Mouse (Mus musculus) intestine, embryonic 16.5 days (tissue): ENCODE measurements around the gene Faf1. TPM values are rescaled to one million over a fixed set of nuclear protein-coding genes. Genes with fewer than 3 reads are reported as not detected.

Experiments used
- ATAC-seq: fragments of 200-750 bp; cut with Nextera tagmentation; 2 replicates; pipeline ENCODE4 v1.8.0; 2017; ENCODE audit warnings: moderate TSS enrichment, moderate library complexity
- H3K27ac ChIP-seq: fragments of 300-500 bp; sonication (generic); 2 replicates; pipeline ENCODE4 v1.5.1; 2014; ENCODE audit warnings: mild to moderate bottlenecking, low read length
- H3K27me3 ChIP-seq: fragments of 300-500 bp; sonication (generic); replicated peaks from 2 replicates; pipeline ENCODE4 v1.6.1; 2014; ENCODE audit warnings: low read length, control low read depth, mixed read lengths; ENCODE audit not compliant: control insufficient read depth, insufficient read depth
- H3K36me3 ChIP-seq: fragments of 300-500 bp; sonication (generic); 2 replicates; pipeline ENCODE4 v1.6.1; 2014; ENCODE audit warnings: low read length, control low read depth; ENCODE audit not compliant: control insufficient read depth, insufficient read depth
- H3K4me1 ChIP-seq: fragments of 300-500 bp; sonication (generic); 2 replicates; pipeline ENCODE4 v1.6.1; 2014; ENCODE audit warnings: low read length, control low read depth, mixed read lengths; ENCODE audit not compliant: control insufficient read depth, insufficient read depth
- H3K4me2 ChIP-seq: fragments of 300-500 bp; sonication (generic); 2 replicates; pipeline ENCODE4 v1.6.1; 2014; ENCODE audit warnings: low read depth, low read length, control low read depth
- H3K4me3 ChIP-seq: fragments of 300-500 bp; sonication (generic); 2 replicates; pipeline ENCODE4 v1.5.1; 2014; ENCODE audit warnings: mild to moderate bottlenecking, low read length
- H3K9ac ChIP-seq: fragments of 300-500 bp; sonication (generic); 2 replicates; pipeline ENCODE4 v1.6.1; 2014; ENCODE audit warnings: low read depth, low read length
- H3K9me3 ChIP-seq: fragments of 300-500 bp; sonication (generic); 2 replicates; pipeline ENCODE4 v1.6.1; 2016; ENCODE audit warnings: low read length, control low read depth; ENCODE audit not compliant: control insufficient read depth
- whole genome bisulfite sequencing: fragments of 180-500 bp; shearing (Covaris S2); extraction: QIAGEN DNeasy Blood & Tissue Kit; methylation state at CpG from one replicate; pipeline ENCODE4 v1.1.7; 2014; 5-methylcytosine and 5-hydroxymethylcytosine counted together
- polyA plus RNA-seq: library from polyadenylated mRNA; unstranded; fragments of >200 nt; fragmentation: Nextera tagmentation; extraction: Ambion mirVana; gene quantifications from 2 replicates; pipeline ENCODE4 v1.2.1, GENCODE M21; 2015

The Faf1 gene
- polyA plus RNA-seq, 1 experiment from 2014 or later, result 12.2 TPM

- H3K9ac ChIP-seq, result no peak overlapping the region
- no peaks in the 10 kb centered on the region for H3K9me3 ChIP-seq
- H3K27ac ChIP-seq, result no peak overlapping the region
- peaks cover 2% of the 10 kb centered on the region; the same call in 1 of the 2 replicates for H3K36me3 ChIP-seq
- 95% methylated on average over 3 of the region's 3 CpGs for WGBS
- no peak for ATAC-seq
- H3K27me3 ChIP-seq, result no peaks in the 10 kb centered on the region
- H3K4me1 ChIP-seq, result no peaks in the 10 kb centered on the region
- H3K4me3 ChIP-seq, result no peak overlapping the region
- no peak overlapping the region for H3K4me2 ChIP-seq
Observed at GRCm38 (mm10) chr4:109904487-109904886, 228.1 kb downstream of the Faf1 start.

GRCm38 (mm10) chr4:109929058-109929457 is 252.7 kb downstream of the Faf1 start:
- ATAC-seq, result no peak
- Histone ChIP-seq H3K9ac (no peak overlapping the region), H3K4me3 (no peak overlapping the region), H3K9me3 (no peaks in the 10 kb centered on the region), H3K4me1 (no peaks in the 10 kb centered on the region), H3K4me2 (no peak overlapping the region), H3K27ac (no peak overlapping the region), H3K27me3 (no peaks in the 10 kb centered on the region), H3K36me3 (0 out of 2 replicates have a peak, but pooled peaks cover 3% of the 10 kb centered on the region)
- WGBS, result 94% methylated on average over 1 of the region's 1 CpGs

- 100% methylated on average over 1 of the region's 1 CpGs for WGBS
- Histone ChIP-seq H3K27ac (no peak overlapping the region), H3K4me3 (no peak overlapping the region), H3K9me3 (no peaks in the 10 kb centered on the region), H3K9ac (no peak overlapping the region), H3K4me2 (no peak overlapping the region), H3K4me1 (no peaks in the 10 kb centered on the region), H3K36me3 (0 out of 2 replicates have a peak, but pooled peaks cover 3% of the 10 kb centered on the region), H3K27me3 (no peaks in the 10 kb centered on the region)
- no peak for ATAC-seq
Observed at GRCm38 (mm10) chr4:109930445-109930844, 254.1 kb downstream of the Faf1 start.

DNA sequence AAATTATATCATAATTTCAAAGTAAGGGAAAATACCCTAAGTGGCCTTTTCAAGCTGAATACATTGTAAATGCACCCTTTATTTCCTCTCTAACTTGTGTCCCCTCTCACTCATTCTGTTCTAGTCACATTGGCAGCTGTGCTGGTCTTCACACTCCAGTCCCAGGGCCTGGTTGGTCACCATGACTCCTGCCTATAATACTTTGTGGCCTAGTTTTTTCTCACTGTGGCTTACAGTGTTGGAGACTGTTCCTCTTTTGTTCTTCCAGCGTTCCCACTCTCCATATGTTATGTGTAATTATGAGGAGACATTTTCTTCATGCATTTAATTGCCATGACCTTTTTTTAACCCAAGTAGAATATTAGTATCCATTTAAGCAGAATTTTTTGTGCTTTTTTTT is 254.5 kb downstream of the Faf1 start:
- 93% methylated on average over 1 of the region's 1 CpGs for WGBS

GRCm38 (mm10) chr4:109936557-109936956 is 260.2 kb downstream of the Faf1 start:
- 92% methylated on average over 3 of the region's 3 CpGs for WGBS
- H3K36me3 ChIP-seq, result no peaks in the 10 kb centered on the region
- H3K4me3 ChIP-seq, result no peak overlapping the region
- no peaks in the 10 kb centered on the region for H3K4me1 ChIP-seq
- no peaks in the 10 kb centered on the region for H3K9me3 ChIP-seq
- no peak overlapping the region for H3K4me2 ChIP-seq
- ATAC-seq, result no peak
- no peaks in the 10 kb centered on the region for H3K27me3 ChIP-seq
- H3K9ac ChIP-seq, result no peak overlapping the region
- no peak overlapping the region for H3K27ac ChIP-seq

More for the DNA sequence above, 254.5 kb downstream of the Faf1 start:
- H3K9me3 ChIP-seq, result no peaks in the 10 kb centered on the region
- no peak overlapping the region for H3K27ac ChIP-seq
- no peak overlapping the region for H3K4me3 ChIP-seq
- no peaks in the 10 kb centered on the region for H3K4me1 ChIP-seq
- no peak overlapping the region for H3K4me2 ChIP-seq
- 0 out of 2 replicates have a peak, but pooled peaks cover 3% of the 10 kb centered on the region for H3K36me3 ChIP-seq
- ATAC-seq, result no peak
- no peak overlapping the region for H3K9ac ChIP-seq
- H3K27me3 ChIP-seq, result no peaks in the 10 kb centered on the region

DNA sequence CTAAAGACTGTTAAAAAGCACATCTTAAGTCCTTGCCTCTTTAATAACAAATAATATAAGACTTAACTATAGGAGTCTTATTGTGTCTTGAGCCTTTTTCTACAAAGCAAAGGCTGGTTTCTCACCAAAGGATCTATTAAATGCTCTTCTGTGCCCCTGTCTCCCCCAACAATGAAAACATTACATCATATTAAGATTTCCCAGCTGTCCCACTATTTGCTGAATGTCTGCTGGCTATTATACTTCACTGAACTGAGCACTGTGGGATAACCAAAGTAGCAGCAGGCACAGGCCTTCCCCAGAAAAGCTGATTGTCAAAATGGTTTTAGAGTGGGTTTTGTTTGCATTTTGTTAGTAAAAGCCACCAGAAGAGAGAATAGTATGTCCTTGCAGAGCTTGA is 262.9 kb downstream of the Faf1 start:
- no peak overlapping the region for H3K9ac ChIP-seq
- H3K27me3 ChIP-seq, result no peaks in the 10 kb centered on the region
- no peak overlapping the region for H3K4me2 ChIP-seq
- no peak overlapping the region for H3K27ac ChIP-seq
- H3K9me3 ChIP-seq, result no peaks in the 10 kb centered on the region
- H3K36me3 ChIP-seq, result no peaks in the 10 kb centered on the region
- no peaks in the 10 kb centered on the region for H3K4me1 ChIP-seq
- no peak for ATAC-seq
- H3K4me3 ChIP-seq, result no peak overlapping the region

- H3K9ac ChIP-seq, result no peak overlapping the region
- ATAC-seq, result no peak
- WGBS, result 96% methylated on average over 1 of the region's 1 CpGs
- no peaks in the 10 kb centered on the region for H3K36me3 ChIP-seq
- no peaks in the 10 kb centered on the region for H3K27me3 ChIP-seq
- H3K27ac ChIP-seq, result no peak overlapping the region
- H3K9me3 ChIP-seq, result no peaks in the 10 kb centered on the region
- no peaks in the 10 kb centered on the region for H3K4me1 ChIP-seq
- no peak overlapping the region for H3K4me2 ChIP-seq
- H3K4me3 ChIP-seq, result no peak overlapping the region
Observed at GRCm38 (mm10) chr4:109945554-109945953, 269.2 kb downstream of the Faf1 start.

DNA sequence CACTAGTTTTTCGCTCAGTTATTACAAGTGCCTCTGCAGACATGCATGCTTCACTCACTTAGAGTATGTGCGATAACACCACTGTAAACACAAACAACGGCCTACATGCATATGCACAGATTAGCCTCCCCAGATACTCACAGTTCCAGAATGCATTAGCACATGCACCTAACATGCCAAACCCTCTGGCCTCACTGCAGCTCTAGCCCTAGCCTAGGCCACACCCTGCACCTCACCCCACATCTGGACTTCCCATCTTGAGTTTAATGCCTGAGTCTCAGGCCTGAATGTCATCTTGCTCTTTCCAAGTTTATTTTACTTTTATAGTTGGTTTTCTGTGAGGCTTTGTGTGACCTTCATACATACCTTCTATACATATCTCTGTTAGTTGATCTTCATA is 272.9 kb downstream of the Faf1 start:
- WGBS, result 94% methylated on average over 3 of the region's 3 CpGs
- Histone ChIP-seq H3K27ac (no peak overlapping the region), H3K4me2 (no peak overlapping the region), H3K36me3 (no peaks in the 10 kb centered on the region), H3K4me1 (no peaks in the 10 kb centered on the region), H3K9ac (no peak overlapping the region), H3K9me3 (no peaks in the 10 kb centered on the region), H3K27me3 (no peaks in the 10 kb centered on the region), H3K4me3 (no peak overlapping the region)
- ATAC-seq, result no peak

GRCm38 (mm10) chr4:109953509-109953908 is 277.1 kb downstream of the Faf1 start:
- no peak overlapping the region for H3K27ac ChIP-seq
- H3K9ac ChIP-seq, result no peak overlapping the region
- H3K4me2 ChIP-seq, result no peak overlapping the region
- no peak for ATAC-seq
- no peaks in the 10 kb centered on the region for H3K27me3 ChIP-seq
- H3K36me3 ChIP-seq, result no peaks in the 10 kb centered on the region
- no peak overlapping the region for H3K4me3 ChIP-seq
- H3K9me3 ChIP-seq, result no peaks in the 10 kb centered on the region
- H3K4me1 ChIP-seq, result no peaks in the 10 kb centered on the region
- WGBS, result 96% methylated on average over 1 of the region's 1 CpGs

DNA sequence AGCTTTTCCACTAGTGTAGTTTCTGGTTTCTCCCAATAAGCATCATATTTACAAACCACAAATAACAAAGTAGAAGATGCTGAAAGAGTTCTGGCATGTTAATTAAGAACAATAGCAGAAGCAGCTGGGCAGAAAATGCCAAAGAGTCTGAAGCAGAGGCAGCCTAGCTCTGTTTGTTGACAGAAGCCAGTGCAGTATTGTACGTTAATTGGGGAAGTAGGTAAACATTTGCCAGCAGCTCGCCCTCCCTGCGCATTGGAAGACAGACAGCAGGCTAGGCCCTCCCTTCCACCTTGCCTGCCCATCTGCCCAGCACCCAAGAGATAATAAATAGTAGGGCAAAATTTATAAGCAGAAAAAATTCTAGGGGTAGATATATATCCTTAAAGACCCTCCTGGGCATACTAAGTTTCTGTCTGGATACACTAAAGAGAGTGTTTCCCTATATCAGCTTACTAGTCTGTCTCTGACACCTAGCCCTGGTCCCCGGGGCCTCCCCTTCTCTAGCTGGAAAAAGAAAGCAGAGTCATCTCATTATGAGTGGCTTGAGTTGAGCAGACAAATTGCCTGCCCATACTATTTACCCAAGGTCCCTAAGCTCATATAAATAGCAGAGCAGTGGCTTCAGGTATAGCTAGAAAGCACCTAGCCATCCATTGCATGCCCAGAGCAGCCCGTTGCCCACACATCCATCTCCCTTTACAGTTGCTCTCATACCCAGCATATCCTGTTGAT is 284.0 kb downstream of the Faf1 start:
- H3K4me1 ChIP-seq, result no peaks in the 10 kb centered on the region
- H3K27ac ChIP-seq, result no peak overlapping the region
- H3K9ac ChIP-seq, result no peak overlapping the region
- H3K9me3 ChIP-seq, result no peaks in the 10 kb centered on the region
- no peak overlapping the region for H3K4me3 ChIP-seq
- no peak for ATAC-seq
- no peak overlapping the region for H3K4me2 ChIP-seq
- no peaks in the 10 kb centered on the region for H3K27me3 ChIP-seq
- 51% methylated on average over 5 of the region's 5 CpGs for WGBS
- 0 out of 2 replicates have a peak, but pooled peaks cover 4% of the 10 kb centered on the region for H3K36me3 ChIP-seq
